Mouse (Mus musculus): ENCODE results near the gene Mkrn1.
"Not testable (repeated sequence)": the region's sequence is repeated elsewhere in the genome, so short reads cannot be mapped to it uniquely, and the experiment has no call there.

The Mkrn1 gene

DNA sequence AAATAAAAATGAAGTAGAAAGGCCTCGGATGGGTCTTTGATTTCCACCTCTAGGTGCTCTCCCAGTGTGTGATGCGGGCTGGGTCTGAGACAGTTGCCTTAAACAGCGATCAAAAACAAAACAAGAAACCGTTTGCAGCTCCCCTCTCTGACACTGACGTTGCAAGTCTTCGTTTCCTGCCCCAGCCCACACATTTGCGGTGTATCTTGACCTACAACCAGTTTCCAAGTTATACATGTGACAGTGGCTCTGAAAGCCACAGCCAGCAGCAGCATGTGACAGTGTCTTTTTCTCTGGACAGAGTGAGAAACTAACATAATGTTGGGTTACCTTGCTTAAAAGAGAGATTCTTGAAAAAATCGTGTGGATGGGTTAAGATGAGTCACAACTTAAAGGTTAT, 40.5 kb downstream of the Mkrn1 start:
- in situ Hi-C loops (cut with MboI): no loop called here

DNA sequence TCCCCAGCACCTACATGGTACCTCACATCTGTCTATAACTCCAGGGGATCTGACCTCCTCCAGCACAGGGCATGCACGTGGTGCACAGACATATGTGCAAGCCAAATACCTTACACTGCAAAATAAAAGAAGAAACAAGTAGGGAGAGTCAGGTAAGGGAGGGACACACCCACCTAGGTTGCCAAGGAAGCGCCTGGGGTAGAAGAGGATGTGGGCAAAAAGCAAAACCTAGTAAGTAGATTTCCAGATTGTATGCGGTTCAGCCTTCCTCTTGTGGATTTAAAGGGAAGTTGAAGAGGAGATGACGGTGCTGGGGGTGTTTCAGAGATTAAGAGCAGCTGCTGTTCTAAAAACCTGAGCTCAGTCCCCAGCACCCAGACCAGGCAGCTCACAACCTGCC, 41.0 kb downstream of the Mkrn1 start:
- in situ Hi-C loops (cut with MboI): no loop called here

DNA sequence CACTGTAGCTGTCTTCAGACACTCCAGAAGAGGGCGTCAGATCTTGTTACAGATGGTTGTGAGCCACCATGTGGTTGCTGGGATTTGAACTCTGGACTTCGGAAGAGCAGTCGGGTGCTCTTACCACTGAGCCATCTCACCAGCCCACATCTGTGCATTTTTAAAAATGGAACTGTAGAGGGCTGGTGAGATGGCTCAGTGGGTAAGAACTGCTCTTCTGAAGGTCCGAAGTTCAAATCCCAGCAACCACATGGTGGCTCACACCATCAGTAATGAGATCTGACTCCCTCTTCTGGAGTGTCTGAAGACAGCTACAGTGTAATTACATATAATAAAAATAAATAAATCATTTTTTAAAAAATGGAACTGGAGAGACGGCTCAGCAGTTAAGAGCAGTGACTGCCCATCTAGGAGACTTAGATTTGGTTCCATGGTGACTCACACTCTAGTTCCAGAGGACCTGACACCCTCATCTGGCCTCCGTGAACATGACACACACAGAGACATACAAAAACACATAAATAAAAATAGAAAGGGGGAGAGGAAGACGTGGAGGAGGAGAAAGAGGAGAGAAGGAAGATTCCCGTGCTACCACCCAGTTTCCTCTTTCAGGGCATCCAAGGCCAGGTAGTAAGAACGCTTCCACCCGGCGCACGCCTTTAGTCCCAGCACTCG, 42.0 kb downstream of the Mkrn1 start:
- in situ Hi-C loops (cut with MboI): not testable (repeated sequence)

DNA sequence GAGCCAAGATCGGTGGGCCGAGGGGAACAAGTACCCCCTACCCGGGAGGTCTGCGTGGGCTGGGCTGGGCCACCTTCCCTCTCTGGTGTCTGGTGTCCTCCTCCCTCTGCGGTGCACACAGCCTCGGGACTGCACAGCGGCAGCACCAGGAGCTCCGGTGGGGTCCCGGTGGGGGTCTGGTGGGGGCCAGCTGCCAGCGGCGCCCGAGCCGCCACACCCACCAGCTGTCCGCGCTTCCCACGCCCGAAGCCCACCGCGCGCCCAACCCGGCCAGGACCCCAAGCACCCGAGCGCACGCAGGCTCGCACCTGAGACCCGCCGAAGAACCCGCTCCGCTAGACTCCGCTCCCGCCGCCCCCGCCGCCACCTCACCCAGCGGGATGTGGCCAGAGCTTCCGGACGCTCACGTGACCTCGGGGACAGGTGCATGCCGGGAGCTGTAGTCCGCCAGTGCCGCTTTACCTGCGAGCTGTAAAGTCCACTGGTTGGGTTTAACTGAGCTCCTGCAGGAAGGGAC, 42.9 kb downstream of the Mkrn1 start, which contains the start of gene Slc37a3:
Gene Slc37a3, minus strand, starts transcription at position 365 of the 517 bp plus-strand sequence.
- in situ Hi-C loops (cut with MboI): no loop called here

DNA sequence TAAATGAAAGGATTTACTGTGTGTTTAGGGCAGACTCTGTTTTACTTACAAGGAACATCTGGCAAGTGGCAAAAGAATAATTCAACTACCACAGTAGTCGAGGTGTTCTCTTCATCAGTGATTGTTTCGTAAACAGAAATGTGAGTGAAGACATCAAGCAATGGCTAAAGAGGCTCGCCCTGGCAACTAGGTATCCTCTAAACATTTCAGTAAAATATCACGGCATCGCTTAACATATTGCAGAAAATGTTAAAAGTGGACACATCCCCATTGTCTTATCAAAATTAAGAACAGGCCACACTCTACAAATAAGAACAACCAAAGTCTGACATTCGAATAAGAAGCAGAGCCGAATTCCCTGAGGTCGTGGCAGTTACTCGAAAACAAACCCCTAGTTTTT, 43.5 kb downstream of the Mkrn1 start:
- in situ Hi-C loops (cut with MboI): no loop called here

DNA sequence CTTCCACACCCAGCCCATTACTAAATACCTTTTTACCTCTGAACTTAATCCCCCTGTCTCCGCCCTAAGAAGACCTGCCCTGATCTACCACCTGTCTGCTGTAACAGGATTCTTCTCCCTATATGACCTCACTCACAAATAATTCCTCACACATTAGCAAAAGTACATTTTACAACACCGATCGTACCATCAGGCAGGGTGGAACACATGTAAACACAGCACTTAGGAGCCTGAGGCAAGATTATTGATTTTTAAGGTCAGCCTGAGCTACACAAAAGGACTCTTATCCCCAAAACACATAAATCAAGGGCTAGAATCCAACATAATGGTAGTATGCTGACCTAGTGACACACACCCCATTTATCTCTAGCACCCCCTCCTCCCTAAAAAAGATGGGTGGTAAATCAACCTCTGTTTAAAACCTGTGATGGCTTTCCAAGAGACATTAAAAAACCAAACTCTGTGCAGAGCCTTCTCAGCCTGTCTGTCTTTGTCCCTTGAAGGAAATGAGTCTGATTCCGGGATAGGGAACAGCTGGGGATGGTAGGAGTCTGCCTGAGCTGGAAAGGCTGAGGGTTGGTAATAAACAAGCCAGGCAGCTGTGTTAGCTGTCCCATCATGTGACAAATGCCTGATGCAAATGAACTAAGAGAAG, 46.8 kb downstream of the Mkrn1 start:
- in situ Hi-C loops (cut with MboI): no loop called here

DNA sequence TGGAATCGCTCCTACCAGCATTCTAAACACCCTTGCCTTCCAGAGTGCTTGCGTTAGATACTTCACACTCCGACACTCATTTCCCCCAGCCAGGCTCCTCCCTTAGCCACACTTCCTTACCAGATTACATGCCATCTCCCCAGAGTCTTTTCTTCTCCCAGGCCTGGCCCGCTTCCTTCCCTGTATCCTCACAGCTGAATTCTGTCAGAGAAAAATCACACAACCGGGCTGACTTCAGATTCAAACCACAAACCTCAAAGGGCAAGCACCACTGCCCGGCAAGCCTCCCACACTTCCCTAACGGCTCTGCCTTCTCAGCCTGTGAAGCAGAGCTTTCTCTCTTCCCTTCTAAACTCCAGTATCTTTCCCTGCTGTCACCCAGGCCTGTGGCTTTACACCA, 47.5 kb downstream of the Mkrn1 start:
- in situ Hi-C loops (cut with MboI): no loop called here

DNA sequence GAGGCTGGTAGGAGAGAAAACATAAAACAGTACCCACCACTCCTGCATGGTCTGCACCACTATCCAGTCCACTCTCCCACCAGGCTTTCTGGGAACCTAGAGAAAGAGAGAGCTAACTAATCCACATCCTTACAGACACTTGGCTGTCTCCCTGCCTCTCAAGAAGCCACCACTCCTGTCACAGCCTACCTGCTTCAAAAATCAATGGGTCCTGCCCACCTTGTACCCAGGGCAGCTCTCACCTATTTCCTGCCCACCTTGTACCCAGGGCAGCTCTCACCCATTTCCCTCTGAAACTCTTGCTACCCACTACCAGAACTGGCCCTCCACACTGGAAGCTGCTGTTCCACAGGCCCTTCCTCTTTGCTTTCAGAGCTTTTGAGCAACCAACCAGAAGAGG, 48.2 kb downstream of the Mkrn1 start:
- in situ Hi-C loops (cut with MboI): no loop called here

DNA sequence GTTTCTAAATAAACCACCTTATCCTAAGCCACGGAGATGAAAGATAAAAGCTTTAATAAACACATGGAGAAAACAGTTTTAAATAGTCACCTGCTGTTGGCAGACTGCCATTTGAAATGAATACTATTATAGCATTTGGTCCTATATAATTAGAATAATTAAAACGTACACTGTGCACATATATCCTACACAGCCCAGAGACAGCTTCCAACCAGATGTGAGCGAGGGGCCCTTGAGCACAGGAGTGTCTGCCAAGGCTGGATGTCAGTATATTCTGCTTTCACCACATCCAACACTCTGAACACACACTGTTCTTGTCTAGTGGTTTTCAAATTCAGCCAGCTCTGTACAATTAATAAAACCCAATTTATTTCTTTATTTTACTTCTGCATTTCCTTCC, 50.6 kb downstream of the Mkrn1 start:
- in situ Hi-C loops (cut with MboI): no loop called here

DNA sequence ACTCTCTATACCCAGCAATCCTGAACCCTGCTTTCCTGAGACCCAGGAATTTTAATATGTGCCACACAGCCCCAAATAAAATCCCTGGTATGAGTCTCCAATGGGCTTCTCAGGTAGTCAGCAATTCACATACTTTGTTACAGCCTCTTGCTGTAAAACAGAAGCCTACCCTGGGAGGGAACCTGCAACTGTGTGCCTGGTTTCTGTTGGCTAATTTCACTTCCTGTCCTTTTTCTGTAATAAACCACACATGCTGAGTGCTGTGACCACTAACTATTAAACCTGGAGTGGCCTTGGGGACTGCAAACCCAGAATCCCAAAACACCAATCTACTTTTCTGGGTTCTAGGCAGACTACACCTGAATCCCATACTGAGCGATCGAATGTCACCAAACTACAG, 57.6 kb downstream of the Mkrn1 start:
- in situ Hi-C loops (cut with MboI): no loop called here

DNA sequence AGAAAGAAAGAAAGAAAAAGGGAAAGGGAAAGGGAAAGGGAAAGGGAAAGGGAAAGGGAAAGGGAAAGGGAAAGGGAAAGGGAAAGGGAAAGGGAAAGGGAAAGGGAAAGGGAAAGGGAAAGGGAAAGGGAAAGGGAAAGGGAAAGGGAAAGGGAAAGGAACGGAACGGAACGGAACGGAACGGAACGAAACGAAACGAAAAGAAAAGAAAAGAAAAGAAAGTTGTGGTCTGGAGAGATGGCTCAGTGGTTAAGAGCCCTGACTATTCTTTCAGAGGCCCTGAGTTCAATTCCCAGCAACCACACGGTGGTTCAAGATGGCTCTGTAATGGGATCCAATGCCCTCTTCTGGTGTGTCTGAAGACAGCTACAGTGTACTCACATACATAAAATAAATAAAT, 61.1 kb downstream of the Mkrn1 start:
- in situ Hi-C loops (cut with MboI): not testable (repeated sequence)

DNA sequence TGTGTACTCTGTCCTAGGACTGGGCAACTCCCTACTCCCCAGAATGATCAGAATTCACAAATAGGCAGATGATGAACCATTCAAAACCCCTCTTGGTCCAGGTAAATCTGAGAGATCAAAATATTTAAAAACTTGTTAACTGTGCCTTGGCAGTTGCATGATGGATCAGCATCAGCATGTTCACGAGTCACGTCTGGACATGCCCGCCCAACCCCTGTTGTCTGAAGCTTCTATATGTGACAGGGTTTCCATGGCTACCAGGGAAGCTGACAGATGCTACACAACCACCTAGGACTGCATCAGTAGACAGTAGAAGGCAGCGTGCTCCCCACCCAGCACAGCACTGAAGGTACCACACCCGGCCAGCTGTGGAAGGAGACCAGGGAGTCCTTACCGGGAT, 71.3 kb downstream of the Mkrn1 start:
- in situ Hi-C loops (cut with MboI): no loop called here

DNA sequence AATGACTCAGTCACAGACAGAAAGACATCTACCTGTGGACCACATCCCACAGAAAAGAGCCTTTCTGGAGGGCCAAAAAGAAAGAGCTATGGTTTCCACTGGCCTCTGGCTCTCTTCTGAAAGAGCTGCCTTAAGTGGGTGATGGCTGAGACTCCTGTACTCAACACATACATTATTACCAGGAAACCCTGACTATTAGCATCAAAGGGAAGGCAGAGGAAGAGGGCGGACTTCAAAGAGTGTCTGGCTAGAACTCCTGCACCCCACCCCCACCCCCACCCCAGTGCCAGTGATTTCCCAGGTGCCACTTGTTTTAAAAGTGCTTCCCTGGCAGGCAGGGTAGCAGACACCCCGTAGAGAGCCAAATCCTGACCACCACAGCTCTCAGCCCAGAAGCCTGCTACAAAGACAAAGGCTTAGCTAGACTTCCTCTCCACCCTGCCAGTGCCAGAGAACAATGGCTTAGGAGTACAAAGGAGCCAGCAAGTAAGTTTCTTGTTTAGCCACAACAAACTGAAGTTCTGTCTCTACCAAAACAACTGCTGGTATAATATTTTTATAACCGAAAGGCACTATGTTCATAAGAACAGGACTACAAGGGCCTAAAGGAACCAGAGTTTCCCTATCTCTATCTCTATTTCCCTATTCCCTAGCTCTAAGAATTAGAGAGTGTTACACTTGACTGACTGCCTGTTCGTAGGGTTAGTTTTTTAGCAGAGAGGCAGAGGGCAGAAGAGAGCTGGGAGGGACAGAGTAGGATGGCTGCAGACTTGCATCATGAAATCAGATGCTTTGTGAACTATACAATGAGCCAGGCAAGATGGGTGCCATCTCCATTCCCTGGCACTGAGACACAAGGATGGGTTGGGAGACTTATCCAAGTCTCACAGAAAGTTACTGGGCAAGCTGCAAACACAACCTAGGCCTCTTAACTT, 72.1 kb downstream of the Mkrn1 start:
- in situ Hi-C loops (cut with MboI): no loop called here

All from mature B cell (primary cell).